Mouse (Mus musculus) kidney, adult 9 months (tissue): ENCODE data around the gene Jph4.

ENCODE experiments used
- DNase-seq: peaks from one replicate; pipeline ENCODE4 v3.0.0; 2022

Gene Jph4

DNA sequence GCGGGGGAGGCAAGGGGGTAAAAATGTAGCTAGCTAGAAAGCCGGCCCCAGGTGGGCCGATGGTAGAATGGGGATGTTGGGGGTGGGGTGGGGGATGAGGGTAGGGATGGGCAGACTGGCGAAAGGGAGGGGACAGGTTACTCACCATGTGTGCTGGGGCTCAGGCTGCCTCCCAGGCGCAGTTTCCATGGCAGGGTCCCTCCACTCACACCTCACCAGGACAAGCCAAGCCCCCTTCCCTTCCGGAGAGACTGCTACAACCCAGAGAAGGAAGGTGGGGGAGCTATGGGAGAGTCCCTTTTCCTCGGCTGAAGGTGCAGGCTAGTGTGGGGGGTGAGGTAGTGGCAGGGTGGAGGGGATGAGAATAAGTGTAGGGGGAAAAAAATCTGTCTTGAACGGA, 889 bp downstream of the Jph4 start:
- no peak for DNase-seq

DNA sequence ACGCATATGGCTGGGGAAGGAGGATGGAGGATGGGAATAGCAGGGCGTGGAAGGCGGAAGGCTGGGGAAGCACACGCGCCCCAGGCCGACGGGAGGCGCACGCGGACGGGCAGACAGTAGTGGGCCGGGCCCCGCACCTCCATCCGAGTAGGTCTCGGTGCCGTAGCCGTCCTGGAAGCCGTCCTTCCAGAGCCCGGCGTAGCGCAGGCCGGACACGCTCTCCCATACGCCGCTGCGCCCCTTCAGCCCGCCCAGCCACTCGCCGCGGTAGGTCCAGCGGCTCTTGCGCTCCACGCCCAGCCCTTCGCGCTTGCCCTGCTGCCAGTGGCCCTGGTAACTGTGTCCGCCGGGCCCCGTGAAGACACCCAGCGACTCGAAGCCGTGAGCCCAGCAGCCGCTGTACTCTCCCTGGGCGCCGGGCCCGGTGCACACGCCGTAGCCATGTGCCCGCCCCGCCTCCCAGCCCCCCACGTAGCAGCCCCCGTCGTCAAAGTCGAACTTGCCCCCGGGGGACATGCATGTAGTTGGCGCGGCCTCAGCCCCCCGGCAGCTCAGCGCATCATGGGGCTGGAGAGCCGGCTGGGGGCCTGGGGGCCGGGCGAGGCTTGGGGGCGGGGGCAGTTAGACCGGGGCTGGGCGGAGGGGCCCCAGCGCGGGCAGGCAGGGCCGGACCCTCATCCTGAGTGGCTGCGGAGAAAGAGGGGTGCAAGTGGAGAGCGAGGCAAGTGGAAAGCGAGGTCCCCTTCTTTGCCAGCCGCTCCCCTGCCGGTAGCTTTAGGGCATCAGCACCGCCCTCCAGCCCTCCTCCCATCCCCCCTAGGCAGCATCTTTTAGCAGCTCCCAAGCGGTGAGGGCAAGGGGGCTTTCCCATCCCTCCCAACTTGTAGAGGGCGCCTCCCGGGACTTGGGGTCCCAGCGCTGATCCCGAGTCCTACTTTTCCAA, 1.7 kb downstream of the Jph4 start:
- peak; percentile 26 for DNase-seq

DNA sequence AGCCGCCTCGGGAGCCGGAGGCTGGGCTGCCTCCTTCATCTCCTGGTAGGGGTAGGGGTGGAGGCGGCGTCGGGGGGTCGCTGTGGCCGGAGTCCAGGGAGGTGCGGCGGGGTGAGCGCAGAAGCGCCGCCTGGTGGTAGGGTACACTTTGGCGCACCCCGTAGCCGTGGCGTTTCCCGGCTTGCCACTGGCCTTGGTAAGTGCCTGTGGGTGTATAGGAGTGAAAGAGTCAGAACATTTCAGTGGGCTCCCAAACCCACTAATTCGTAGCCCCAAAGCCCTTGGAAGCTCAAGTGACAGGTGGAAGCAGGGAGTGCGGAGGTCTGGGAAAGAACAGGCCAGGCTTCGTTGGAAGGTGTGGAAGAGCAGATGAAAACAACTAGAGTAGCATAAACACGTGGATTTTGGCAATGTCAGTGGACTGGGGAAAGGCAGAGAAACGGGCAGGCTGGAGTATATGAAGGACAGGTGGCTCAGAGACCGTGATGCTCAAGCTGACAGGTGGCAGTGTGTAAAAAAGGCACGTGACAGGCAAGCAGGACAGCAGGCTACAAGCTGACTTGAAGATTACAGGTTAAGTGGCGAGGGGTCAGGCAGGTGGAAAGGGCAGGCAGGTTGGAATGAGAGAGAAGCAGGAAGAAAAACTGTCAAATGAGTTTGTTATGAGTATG, 2.6 kb downstream of the Jph4 start:
- DNase-seq = peak; percentile 17

DNA sequence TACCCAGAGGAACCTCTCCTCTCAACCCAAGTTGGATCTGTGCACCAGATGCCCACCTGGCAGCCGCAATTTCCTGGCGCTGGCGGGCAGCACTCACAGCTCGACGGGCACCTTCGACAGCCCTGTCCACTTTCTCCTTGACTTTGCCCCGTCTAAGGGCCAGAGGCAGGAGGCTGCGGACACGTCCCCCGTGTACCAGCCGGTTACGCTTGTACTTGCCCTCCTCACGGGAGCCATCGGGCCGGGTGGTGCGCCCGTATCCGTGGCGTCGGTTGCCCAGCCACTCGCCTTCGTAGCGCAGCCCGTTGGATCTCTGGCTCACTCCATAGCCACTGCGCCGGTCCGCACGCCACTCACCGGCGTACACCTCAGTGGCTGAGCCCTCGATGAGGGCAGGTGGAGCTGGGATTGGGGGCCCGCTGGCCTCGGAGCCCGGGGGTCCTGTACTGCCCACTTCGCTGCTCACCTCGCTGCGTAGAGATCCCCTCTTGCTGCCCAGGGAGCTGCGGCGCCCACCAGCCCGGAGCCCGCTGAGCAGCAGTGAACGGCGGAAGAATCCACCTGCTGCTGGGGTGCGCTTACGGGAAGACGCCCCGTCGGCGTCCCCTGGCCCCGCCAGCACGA, 3.3 kb downstream of the Jph4 start:
- no peak for DNase-seq

DNA sequence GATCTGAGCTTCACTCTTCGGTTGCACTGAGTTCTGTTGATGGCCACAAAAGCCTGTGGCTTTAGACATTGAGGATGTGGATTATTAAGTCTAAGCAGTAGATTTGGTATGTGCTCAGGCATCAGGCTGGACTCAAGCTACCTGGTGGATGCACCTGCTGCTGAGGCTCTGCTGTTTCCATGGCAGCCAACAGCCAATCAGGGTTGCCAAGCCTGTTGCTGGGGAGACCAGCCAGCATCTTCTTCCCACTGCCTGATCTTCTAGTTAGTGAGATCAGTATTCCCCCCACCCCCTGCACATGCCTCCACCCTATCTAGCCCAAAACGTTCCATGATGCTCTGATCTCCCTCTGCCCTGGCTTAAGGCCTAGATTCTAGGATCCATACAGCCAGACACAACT, 5.0 kb downstream of the Jph4 start:
- DNase-seq = no peak

DNA sequence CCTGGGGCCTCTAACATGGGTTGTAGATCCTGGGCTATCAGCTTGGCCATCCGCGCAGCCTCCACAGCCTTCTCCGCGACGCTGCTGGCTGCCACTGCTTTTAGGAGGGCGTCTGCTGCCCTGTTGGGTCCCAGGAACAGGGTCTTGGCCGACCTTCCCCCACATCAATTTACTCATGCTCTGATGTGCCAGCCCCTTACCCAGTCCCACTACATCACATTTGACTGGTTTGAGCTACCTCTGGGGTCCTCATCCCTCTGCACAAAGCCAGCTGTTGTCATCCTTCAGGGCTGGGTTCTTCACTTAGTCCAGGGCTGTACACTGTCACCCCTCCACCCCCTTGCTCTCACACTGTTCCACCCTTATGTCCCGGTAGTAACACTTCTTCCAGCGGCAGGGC, 6.7 kb downstream of the Jph4 start:
- DNase-seq = no peak

DNA sequence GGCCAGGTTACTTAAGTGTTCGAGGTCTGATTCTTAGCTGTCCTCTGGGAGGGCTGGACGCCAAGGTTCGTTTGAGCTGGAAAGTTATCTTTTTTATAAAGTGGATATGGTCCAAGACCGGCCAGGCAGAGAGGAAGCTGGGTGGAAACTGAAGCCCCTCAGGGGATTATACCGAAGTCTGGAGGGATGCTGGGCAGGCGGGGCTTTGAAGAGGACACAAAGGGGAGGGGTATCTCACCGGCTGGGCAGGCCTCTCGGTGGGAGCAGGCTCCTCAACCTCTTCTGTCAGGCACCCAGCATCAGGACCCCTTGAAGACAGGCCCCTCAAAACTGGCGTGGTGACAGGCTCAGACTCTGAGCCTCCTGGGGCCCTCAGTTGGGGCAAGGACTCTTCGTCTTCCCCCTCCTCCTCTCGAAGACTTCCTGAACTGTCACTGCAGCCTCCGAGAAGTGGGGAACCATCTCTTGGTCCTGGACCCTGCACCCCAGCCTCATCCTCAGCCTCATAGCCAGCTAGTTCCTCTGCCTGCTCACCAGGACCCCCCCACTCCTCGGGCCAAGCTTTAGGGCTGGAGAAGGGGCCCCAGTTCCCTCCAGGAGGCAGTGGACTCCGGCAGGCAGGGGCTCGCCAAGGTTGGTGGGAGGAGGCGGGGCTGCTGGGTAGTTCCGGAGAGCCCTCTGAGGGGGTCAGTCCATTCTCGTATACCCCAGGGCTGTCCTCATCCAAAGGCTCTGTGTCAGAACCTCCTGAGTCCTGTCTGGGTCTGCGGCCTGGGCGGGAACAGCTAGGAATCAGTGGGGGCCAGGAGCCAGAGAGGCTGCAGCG, 7.5 kb downstream of the Jph4 start:
- peak; percentile 14 for DNase-seq

DNA sequence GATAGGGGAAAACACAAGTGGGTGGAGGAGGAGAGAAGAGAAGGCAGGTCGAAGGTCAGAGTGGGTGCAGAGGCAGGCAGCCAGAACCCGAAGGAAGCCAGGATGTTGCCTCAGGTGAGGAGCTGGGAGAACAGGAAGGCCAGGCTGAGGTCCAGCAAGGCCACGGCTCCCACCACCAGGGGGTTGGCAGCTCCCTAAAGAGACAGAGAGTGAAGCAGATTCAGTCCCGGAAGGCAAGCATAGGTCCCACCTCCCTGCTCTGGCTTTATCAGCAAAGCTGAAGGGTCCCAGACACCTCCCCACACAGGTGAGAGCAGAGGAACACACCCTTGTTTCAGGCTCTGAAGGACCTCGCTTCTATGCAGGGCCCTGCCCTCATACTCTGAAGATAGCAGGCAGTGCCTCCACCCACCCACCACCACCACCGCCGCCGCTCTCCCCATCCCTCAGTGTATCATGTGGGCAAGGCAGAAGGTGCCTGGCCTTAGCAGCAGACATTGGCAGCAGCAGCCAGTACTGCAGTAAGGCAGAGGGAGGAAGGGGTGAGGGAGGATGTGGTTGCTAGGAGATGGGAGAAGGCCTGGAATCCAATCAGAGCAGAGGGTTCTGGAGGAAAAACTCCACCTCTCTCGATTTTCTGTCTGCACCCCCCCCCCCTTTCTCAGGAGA, 8.4 kb downstream of the Jph4 start:
- peak; percentile 31 for DNase-seq

DNA sequence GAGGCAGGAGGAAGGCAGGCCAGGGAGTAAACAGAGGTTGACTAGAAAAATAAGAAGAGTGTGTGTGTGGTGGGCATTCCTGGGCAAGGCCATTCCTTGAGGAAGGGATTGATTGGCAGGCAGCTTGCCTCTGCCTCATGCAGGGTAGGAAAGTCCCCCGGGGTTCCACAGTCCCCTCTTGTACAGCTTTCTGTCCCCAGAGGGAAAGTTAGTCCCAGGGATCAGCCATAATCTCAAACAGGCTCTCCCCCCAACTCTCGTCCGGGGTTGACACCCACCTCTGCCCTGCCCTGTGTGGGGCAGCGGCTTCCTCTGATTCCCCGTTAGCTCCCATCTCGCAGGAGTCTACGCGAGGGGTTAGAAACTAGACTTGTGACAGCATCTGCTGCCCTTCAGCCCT, 9.7 kb downstream of the Jph4 start:
- DNase-seq = no peak

DNA sequence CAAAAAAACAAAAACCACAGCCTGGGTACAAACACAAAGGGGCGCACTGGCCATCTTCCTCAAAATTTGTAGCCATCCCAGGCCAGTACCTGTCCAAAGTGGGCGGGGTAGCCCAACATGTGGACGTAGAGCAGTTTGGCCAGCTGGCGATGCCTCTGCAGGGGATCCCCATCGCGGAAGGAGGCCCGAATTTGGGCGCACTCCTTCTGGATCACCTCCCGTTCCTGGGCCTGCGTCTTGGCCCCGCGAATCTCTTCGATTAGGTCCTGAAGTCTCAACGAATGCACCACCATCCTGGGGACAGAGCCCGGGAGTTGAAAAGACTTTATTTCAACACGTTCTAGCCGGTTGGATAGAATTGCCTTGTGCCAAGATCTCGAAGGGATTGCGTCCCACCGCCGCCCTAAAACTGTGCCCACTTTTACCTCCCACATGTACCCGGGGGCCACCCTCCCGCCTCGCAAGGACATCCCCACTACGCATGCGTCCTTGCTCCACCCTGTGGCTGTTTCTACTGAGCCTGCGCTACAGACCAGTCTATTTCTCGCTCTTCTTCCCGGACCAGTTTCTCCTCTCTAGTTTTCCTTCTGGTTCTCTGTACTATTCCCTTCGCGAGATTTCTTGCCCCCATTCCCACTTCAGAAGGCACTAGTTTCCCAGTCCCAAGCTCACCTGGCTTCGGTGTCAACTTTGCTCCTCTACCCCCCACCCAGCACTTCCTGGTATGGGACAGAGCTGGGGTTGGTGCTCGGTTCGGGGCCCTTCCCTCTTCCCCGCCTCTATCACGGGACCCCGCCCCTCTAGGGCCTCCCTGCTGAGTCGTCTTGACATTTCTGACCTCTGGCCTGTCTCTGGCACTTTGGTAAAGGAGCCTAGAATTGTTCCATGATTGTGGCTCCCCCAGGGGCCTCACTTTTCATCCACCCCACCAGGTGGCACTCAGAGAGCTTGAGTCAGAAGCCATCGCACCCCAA, 10.6 kb downstream of the Jph4 start, which contains the start of gene Ap1g2:
Gene Ap1g2, minus strand, starts transcription at position 758 of the 974 bp plus-strand sequence.
- peak; percentile 92 for DNase-seq

DNA sequence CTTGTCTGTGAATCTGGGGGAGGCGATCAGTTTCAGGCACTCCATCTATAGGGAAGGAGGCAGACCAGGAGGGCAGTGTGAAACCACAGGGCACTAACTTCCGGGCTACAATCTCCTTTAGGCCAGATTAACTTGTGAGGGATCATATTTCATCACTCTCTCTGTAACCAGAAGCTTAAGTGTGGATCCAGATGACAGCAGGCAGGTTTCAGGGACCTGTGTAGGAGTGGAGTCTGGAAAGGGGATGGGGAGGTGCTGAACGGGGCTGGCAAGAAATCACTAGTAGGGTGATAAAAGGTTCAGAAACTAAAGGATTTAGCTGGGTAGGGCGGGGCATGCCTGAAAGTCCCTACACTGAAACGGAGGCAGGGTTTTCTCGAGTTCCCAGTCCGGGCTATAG, 11.3 kb downstream of the Jph4 start:
- DNase-seq = no peak

DNA sequence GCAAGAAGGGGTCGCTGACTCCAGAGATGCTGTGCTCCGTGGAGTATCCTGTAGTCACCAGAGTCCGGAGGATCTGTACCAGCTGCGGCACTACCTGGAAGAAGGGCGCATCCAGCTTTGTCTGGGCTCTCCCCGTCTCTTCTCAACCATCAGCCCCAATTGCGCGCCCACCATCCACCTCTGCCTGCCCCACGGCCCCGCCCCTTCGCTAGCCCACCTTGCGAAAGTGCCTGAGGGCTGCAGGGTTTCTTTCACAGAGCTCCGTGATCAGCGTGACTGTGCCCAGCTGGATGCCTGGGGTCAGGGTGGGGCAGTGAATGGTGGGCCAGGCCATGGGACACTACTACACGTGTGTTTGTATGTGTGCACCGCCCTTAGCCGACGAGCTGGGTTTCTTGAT, 12.4 kb downstream of the Jph4 start:
- DNase-seq = no peak

DNA sequence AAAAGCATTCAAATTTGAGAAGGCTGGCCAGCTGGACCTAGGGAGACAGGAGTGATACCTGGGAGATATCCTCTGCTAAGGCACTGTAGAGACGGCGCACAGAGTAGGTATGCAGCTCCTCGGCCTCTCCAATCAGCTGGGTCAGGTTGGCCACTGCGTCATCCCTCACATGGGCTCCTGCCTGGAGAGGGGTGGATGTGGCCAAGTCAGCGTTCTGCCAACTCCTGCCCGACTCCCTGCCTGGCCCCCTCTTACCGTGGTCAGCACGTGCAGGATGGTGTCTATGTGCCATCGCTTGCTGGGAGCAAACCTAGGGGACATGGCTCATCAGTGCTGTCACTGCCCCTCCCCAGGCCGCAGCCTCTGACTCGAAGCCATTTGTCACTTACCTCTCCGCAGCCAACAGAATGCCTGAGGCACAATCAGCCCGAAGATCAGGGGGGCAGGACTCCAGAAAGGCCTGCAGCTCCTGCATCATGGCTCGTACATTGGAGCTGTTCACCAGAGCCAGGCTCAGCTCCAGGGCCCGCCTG, 14.4 kb downstream of the Jph4 start:
- DNase-seq = no peak

DNA sequence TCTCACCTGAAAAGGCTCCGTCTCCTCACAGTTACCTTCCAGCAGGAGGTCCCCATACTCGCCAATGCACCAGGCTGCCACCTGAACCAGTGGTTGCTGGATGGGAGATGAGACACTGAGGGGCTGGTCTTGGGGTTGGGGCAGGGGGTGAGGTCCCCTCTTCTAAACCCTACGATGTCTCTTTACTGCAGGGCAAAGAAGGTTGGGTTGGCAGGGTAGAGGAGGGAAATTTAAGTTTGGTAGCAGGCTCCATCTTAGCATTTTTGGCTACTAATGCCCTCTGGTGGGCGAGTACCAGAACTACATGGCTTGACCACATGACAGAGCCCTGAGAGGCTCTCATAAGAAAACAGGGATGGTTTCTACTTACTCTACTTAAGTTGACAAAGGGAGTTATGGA, 15.1 kb downstream of the Jph4 start:
- DNase-seq = peak; percentile 71

DNA sequence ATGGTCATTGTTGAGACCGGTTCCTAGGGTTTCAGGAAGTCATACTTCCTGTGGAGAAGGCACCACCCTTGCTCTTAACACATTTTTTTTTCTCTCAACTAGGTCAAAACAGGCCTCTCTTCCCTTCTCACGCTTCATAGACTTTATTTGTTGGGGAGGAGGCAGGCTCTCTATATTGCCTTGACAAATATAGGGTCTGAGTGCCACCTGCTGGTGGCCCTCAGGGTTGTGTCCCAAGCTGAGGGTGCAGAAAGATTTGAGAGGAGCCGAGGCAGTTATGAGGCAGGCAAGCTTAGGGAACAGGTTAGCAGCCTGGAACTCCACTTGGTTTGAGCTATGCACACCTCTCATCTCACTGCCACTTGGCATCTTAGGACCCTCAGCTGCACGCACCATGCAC, 18.7 kb downstream of the Jph4 start:
- DNase-seq = peak; percentile 69

DNA sequence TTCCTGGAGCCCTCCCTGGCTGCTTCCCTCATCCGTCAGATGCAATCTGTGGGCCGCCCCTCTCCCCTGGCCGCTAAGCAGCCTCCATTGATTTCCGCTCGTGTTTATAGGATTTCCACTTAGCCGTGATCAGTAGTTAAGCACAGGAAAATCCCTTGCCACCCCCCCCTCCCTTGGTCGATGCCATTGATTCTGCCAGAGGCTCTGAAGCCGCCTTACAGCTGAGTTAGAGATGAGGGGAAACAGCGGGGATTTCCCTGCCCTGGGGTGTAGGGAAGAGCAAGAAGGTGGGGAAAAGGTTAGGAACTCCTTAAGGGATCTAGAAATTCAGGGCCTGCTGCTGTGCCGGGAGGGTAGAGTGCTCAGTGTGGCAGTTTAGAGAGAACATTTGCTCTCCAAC, 19.1 kb downstream of the Jph4 start:
- DNase-seq = no peak

DNA sequence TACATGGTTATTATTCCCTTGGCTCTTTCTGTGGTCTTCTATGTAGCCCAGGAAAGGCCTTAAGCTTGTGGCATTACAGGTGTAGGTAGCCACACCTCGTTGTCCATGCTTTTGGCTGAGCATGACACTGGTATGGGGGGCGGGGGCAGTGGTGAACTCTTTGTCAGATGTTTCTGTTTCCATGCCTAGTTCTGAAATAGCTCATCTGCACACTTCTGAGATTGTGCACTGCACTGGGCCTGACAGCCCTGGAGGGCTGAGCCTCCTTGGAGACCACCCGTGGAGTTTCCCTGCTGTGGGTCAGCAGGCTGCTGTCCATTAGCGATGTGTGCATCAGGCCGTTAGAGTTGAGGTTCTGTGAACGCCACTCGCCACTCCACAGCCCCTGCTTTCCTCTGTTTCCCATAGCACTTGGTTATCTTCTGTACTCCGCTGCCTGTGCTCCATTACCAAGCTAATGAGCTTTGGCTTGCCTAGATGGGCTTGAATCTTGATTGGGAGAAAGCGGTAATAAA, 20.1 kb downstream of the Jph4 start:
- DNase-seq = no peak

DNA sequence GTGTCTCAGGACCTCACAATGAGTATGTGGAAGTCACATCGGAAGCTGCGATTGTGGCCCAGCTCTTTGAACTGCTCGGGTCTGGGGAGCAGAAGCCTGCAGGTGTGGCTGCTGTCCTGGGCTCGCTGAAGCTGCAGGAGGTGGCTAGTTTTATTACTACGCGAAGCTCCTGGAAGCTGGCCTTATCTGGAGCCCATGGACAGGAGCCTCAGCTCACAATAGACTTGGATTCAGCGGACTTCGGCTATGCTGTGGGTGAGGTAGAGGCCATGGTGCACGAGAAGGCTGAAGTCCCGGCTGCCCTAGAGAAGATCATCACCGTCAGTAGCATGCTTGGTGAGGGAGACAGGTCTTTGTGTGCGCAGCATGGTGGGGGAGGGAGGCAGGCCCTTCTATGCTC, 21.1 kb downstream of the Jph4 start:
- DNase-seq = no peak

DNA sequence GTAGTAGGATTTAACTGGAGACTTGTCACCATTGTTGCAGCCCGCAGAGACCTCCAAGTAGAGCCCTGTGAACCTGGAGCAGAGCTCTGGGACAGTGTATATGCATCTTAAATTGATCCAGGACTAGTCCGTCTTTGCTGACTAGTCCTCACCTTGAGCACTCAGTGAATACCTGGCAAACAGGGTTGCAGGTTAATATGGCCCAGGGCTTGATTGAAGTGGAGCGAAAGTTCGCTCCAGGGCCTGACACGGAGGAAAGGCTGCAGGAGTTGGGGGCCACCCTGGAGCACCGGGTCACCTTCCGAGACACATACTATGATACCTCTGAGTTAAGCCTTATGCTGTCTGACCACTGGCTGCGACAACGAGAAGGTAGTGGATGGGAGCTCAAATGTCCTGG, 21.5 kb downstream of the Jph4 start:
- DNase-seq = no peak

DNA sequence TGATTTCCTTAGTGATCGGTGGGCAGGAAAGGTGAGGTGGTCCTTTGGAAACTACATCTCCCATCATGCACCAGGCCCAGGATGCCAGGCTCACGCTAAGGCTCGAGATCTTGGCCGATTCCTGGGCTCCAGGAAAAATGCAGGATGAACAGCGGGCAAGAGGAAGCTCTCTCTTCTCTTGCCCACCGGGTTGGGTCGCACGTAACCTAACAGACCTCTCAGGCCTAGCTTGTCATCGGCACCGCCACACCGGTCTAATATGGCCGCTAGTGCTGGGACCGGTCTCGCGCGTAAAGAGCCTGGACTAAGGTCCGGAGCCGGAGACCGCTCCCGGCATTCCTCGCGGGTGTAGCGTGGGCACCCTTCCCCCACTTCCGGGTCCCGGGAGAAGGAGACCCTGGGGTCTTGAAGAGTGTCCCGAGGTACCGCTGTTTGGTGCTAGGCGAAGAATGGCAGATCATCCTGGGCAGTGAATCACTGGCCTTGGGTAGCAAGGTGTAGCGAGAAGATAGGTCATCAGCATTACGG, 22.0 kb downstream of the Jph4 start, which contains the start of gene Thtpa:
Gene Thtpa, plus strand, starts transcription at position 81 of the 528 bp plus-strand sequence.
- DNase-seq = peak; percentile 86
